Mouse (Mus musculus): ENCODE data around the gene Zfp292. TPM values are rescaled to one million over a fixed set of nuclear protein-coding genes. Genes with fewer than 3 reads are reported as not detected.

The Zfp292 gene
- polyA plus RNA-seq, 1 experiment from 2014 or later = 25.1 TPM

GRCm38 (mm10) chr4:34887295-34887694 is 4.5 kb upstream of the Zfp292 start:
- Histone ChIP-seq H3K27ac (ENCODE audit: low read depth) (peak overlapping the region; percentile 95), H3K27me3 (replicated peaks; ENCODE audit: control insufficient read depth, insufficient read depth, low read length) (peaks cover 5% of the 10 kb centered on the region), H3K4me2 (ENCODE audit: low read length) (peak overlapping the region; percentile 78), H3K36me3 (ENCODE audit: control insufficient read depth, insufficient read depth, low read length) (no peaks in the 10 kb centered on the region), H3K4me3 (ENCODE audit: low read depth, low read length) (peak overlapping the region; percentile 69), H3K9ac (ENCODE audit: low read length) (peak overlapping the region; percentile 77), H3K4me1 (replicated peaks; ENCODE audit: control insufficient read depth, insufficient read depth, low read length) (peaks cover 23% of the 10 kb centered on the region), H3K9me3 (ENCODE audit: control insufficient read depth, low read length) (no peaks in the 10 kb centered on the region)
- no peak for DNase-seq (ENCODE audit: low spot score)
- WGBS = 15% methylated on average over 7 of the region's 7 CpGs
- ATAC-seq (replicated peaks; ENCODE audit: low FRiP score, low TSS enrichment, low read depth) = no peak

GRCm38 (mm10) chr4:34886490-34887111 is 3.8 kb upstream of the Zfp292 start:
- Histone ChIP-seq H3K27me3 (replicated peaks; ENCODE audit: control insufficient read depth, insufficient read depth, low read length) (peaks cover 5% of the 10 kb centered on the region), H3K9ac (ENCODE audit: low read length) (peak overlapping the region; percentile 77), H3K4me2 (ENCODE audit: low read length) (peak overlapping the region; percentile 78), H3K9me3 (ENCODE audit: control insufficient read depth, low read length) (no peaks in the 10 kb centered on the region), H3K36me3 (ENCODE audit: control insufficient read depth, insufficient read depth, low read length) (no peaks in the 10 kb centered on the region), H3K27ac (ENCODE audit: low read depth) (peak overlapping the region; percentile 95), H3K4me3 (ENCODE audit: low read depth, low read length) (peak overlapping the region; percentile 69), H3K4me1 (replicated peaks; ENCODE audit: control insufficient read depth, insufficient read depth, low read length) (peaks cover 23% of the 10 kb centered on the region)
- ATAC-seq (replicated peaks; ENCODE audit: low FRiP score, low TSS enrichment, low read depth) (peak; percentile 67), DNase-seq (ENCODE audit: low spot score) (peak; percentile 88)
- under 1% methylated on average over 48 of the region's 48 CpGs for WGBS

GRCm38 (mm10) chr4:34885631-34886351 is 3.0 kb upstream of the Zfp292 start:
- DNase-seq (ENCODE audit: low spot score) (no peak), ATAC-seq (replicated peaks; ENCODE audit: low FRiP score, low TSS enrichment, low read depth) (no peak)
- WGBS = 58% methylated on average over 9 of the region's 9 CpGs
- H3K4me3 ChIP-seq (ENCODE audit: low read depth, low read length) = peak overlapping the region; percentile 69; the same call in 1 of the 2 replicates
- no peaks in the 10 kb centered on the region for H3K9me3 ChIP-seq (ENCODE audit: control insufficient read depth, low read length)
- H3K4me1 ChIP-seq (replicated peaks; ENCODE audit: control insufficient read depth, insufficient read depth, low read length) = peaks cover 23% of the 10 kb centered on the region
- peak overlapping the region; percentile 77; the same call in 1 of the 2 replicates for H3K9ac ChIP-seq (ENCODE audit: low read length)
- H3K27ac ChIP-seq (ENCODE audit: low read depth) = no peak overlapping the region
- H3K4me2 ChIP-seq (ENCODE audit: low read length) = peak overlapping the region; percentile 78
- H3K27me3 ChIP-seq (replicated peaks; ENCODE audit: control insufficient read depth, insufficient read depth, low read length) = peaks cover 5% of the 10 kb centered on the region
- H3K36me3 ChIP-seq (ENCODE audit: control insufficient read depth, insufficient read depth, low read length) = no peaks in the 10 kb centered on the region

- H3K4me1 ChIP-seq (replicated peaks; ENCODE audit: control insufficient read depth, insufficient read depth, low read length) = peaks cover 19% of the 10 kb centered on the region
- no peaks in the 10 kb centered on the region for H3K36me3 ChIP-seq (ENCODE audit: control insufficient read depth, insufficient read depth, low read length)
- no peaks in the 10 kb centered on the region for H3K9me3 ChIP-seq (ENCODE audit: control insufficient read depth, low read length)
- no peaks in the 10 kb centered on the region for H3K27me3 ChIP-seq (replicated peaks; ENCODE audit: control insufficient read depth, insufficient read depth, low read length)
- WGBS = 16% methylated on average over 16 of the region's 16 CpGs
- H3K4me3 ChIP-seq (ENCODE audit: low read depth, low read length) = peak overlapping the region; percentile 94
- DNase-seq (ENCODE audit: low spot score) (no peak), ATAC-seq (replicated peaks; ENCODE audit: low FRiP score, low TSS enrichment, low read depth) (no peak)
- H3K4me2 ChIP-seq (ENCODE audit: low read length) = peak overlapping the region; percentile 58
- peak overlapping the region; percentile 100 for H3K27ac ChIP-seq (ENCODE audit: low read depth)
- peak overlapping the region; percentile 99 for H3K9ac ChIP-seq (ENCODE audit: low read length)
These were observed 738 bp upstream of the Zfp292 start for GRCm38 (mm10) chr4:34883366-34884029.

GRCm38 (mm10) chr4:34882291-34882769 is 430 bp downstream of the Zfp292 start:
- peak; percentile 85 for DNase-seq (ENCODE audit: low spot score)
- Histone ChIP-seq H3K4me1 (replicated peaks; ENCODE audit: control insufficient read depth, insufficient read depth, low read length) (peaks cover 14% of the 10 kb centered on the region), H3K27me3 (replicated peaks; ENCODE audit: control insufficient read depth, insufficient read depth, low read length) (no peaks in the 10 kb centered on the region), H3K4me2 (ENCODE audit: low read length) (peak overlapping the region; percentile 58), H3K9me3 (ENCODE audit: control insufficient read depth, low read length) (no peaks in the 10 kb centered on the region), H3K4me3 (ENCODE audit: low read depth, low read length) (peak overlapping the region; percentile 94), H3K36me3 (ENCODE audit: control insufficient read depth, insufficient read depth, low read length) (peaks cover 3% of the 10 kb centered on the region; the same call in 1 of the 2 replicates), H3K27ac (ENCODE audit: low read depth) (peak overlapping the region; percentile 100), H3K9ac (ENCODE audit: low read length) (peak overlapping the region; percentile 99)
- under 1% methylated on average over 51 of the region's 58 CpGs for WGBS
- ATAC-seq (replicated peaks; ENCODE audit: low FRiP score, low TSS enrichment, low read depth) = peak; percentile 69

GRCm38 (mm10) chr4:34881851-34882250 is 909 bp downstream of the Zfp292 start:
- peak overlapping the region; percentile 99 for H3K9ac ChIP-seq (ENCODE audit: low read length)
- no peaks in the 10 kb centered on the region for H3K9me3 ChIP-seq (ENCODE audit: control insufficient read depth, low read length)
- DNase-seq (ENCODE audit: low spot score) (no peak), ATAC-seq (replicated peaks; ENCODE audit: low FRiP score, low TSS enrichment, low read depth) (no peak)
- peak overlapping the region; percentile 94 for H3K4me3 ChIP-seq (ENCODE audit: low read depth, low read length)
- peaks cover 14% of the 10 kb centered on the region for H3K4me1 ChIP-seq (replicated peaks; ENCODE audit: control insufficient read depth, insufficient read depth, low read length)
- peak overlapping the region; percentile 58 for H3K4me2 ChIP-seq (ENCODE audit: low read length)
- no peaks in the 10 kb centered on the region for H3K27me3 ChIP-seq (replicated peaks; ENCODE audit: control insufficient read depth, insufficient read depth, low read length)
- H3K36me3 ChIP-seq (ENCODE audit: control insufficient read depth, insufficient read depth, low read length) = peaks cover 6% of the 10 kb centered on the region
- WGBS = 14% methylated on average over 4 of the region's 4 CpGs
- peak overlapping the region; percentile 100; the same call in 1 of the 2 replicates for H3K27ac ChIP-seq (ENCODE audit: low read depth)

GRCm38 (mm10) chr4:34880921-34881650 is 1.7 kb downstream of the Zfp292 start:
- Histone ChIP-seq H3K4me3 (ENCODE audit: low read depth, low read length) (peak overlapping the region; percentile 94), H3K27ac (ENCODE audit: low read depth) (no peak overlapping the region), H3K4me2 (ENCODE audit: low read length) (peak overlapping the region; percentile 58), H3K27me3 (replicated peaks; ENCODE audit: control insufficient read depth, insufficient read depth, low read length) (no peaks in the 10 kb centered on the region), H3K4me1 (replicated peaks; ENCODE audit: control insufficient read depth, insufficient read depth, low read length) (peaks cover 11% of the 10 kb centered on the region), H3K36me3 (ENCODE audit: control insufficient read depth, insufficient read depth, low read length) (peaks cover 12% of the 10 kb centered on the region), H3K9me3 (ENCODE audit: control insufficient read depth, low read length) (no peaks in the 10 kb centered on the region), H3K9ac (ENCODE audit: low read length) (no peak overlapping the region)
- DNase-seq (ENCODE audit: low spot score) = no peak
- ATAC-seq (replicated peaks; ENCODE audit: low FRiP score, low TSS enrichment, low read depth) = no peak
- 80% methylated on average over 10 of the region's 10 CpGs for WGBS

GRCm38 (mm10) chr4:34874234-34874633 is 8.5 kb downstream of the Zfp292 start:
- no peak overlapping the region for H3K4me3 ChIP-seq (ENCODE audit: low read depth, low read length)
- DNase-seq (ENCODE audit: low spot score) = no peak
- no peak overlapping the region for H3K9ac ChIP-seq (ENCODE audit: low read length)
- no peak for ATAC-seq (replicated peaks; ENCODE audit: low FRiP score, low TSS enrichment, low read depth)
- no peaks in the 10 kb centered on the region for H3K27me3 ChIP-seq (replicated peaks; ENCODE audit: control insufficient read depth, insufficient read depth, low read length)
- peaks cover 12% of the 10 kb centered on the region for H3K36me3 ChIP-seq (ENCODE audit: control insufficient read depth, insufficient read depth, low read length)
- no peak overlapping the region for H3K27ac ChIP-seq (ENCODE audit: low read depth)
- H3K9me3 ChIP-seq (ENCODE audit: control insufficient read depth, low read length) = no peaks in the 10 kb centered on the region
- 67% methylated on average over 1 of the region's 1 CpGs for WGBS
- H3K4me2 ChIP-seq (ENCODE audit: low read length) = no peak overlapping the region
- H3K4me1 ChIP-seq (replicated peaks; ENCODE audit: control insufficient read depth, insufficient read depth, low read length) = peaks cover 9% of the 10 kb centered on the region; the same call in 1 of the 2 replicates

All from intestine, embryonic 14.5 days (tissue).